Mouse (Mus musculus): Measurements from ENCODE around the gene Gm20388. TPM values are rescaled to one million over a fixed set of nuclear protein-coding genes. Genes with fewer than 3 reads are reported as not detected.

Gene Gm20388
- total RNA-seq, 2 experiments from 2014 or later, result not detected

- DNase-seq (ENCODE audit: low spot score in 2 of 2), result peak in 1 of 2 experiments; percentile 22
These were observed 2665.3 kb downstream of the Gm20388 start for GRCm38 (mm10) chr8:122575735-122576647.

GRCm38 (mm10) chr8:122576648-122577022 lies 2666.0 kb downstream of the Gm20388 start, which contains the start of gene Aprt:
Aprt (minus strand) TSS chr8:122576909.
- DNase-seq (ENCODE audit: low spot score in 2 of 2), result peak; percentile 85 to 95

GRCm38 (mm10) chr8:122577116-122577515 lies 2666.5 kb downstream of the Gm20388 start:
- DNase-seq (ENCODE audit: low spot score in 2 of 2), result no peak

- DNase-seq (ENCODE audit: low spot score in 2 of 2), result no peak
These were observed 2668.6 kb downstream of the Gm20388 start for GRCm38 (mm10) chr8:122579196-122579595.

- no peak for DNase-seq (ENCODE audit: low spot score in 2 of 2)
These were observed 2670.3 kb downstream of the Gm20388 start for GRCm38 (mm10) chr8:122580926-122581325.

DNA sequence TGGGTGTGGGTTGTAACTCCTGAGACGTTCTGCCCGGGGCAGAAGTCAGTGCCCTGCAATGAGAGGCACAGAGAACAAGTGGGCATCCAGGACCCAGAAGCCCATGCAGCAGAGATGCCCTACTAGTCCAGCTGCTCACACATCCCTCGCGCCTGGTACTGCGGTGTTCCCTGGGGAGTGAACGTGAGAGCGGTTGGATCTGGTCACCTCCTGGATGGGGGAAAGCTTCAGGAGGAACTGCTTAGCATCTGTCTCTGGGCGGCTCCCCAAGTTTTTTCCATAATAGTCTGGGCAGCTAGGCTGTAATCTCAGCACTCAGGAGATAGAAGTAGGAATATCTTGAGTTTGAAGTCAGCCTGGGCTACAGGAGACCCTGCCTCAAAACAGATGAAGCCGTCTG lies 2674.3 kb downstream of the Gm20388 start:
- DNase-seq (ENCODE audit: low spot score in 2 of 2), result no peak

- no peak for DNase-seq (ENCODE audit: low spot score in 2 of 2)
These were observed 2674.8 kb downstream of the Gm20388 start for GRCm38 (mm10) chr8:122585411-122585891.

GRCm38 (mm10) chr8:122586171-122586570 lies 2675.5 kb downstream of the Gm20388 start:
- no peak for DNase-seq (ENCODE audit: low spot score in 2 of 2)

- no peak for DNase-seq (ENCODE audit: low spot score in 2 of 2)
These were observed 2676.1 kb downstream of the Gm20388 start for GRCm38 (mm10) chr8:122586749-122587148.

GRCm38 (mm10) chr8:122593240-122593639 lies 2682.6 kb downstream of the Gm20388 start:
- no peak for DNase-seq (ENCODE audit: low spot score in 2 of 2)

GRCm38 (mm10) chr8:122593783-122594507 lies 2683.3 kb downstream of the Gm20388 start:
- no peak for DNase-seq (ENCODE audit: low spot score in 2 of 2)

- no peak for DNase-seq (ENCODE audit: low spot score in 2 of 2)
These were observed 2685.4 kb downstream of the Gm20388 start for GRCm38 (mm10) chr8:122596031-122596430.

DNA sequence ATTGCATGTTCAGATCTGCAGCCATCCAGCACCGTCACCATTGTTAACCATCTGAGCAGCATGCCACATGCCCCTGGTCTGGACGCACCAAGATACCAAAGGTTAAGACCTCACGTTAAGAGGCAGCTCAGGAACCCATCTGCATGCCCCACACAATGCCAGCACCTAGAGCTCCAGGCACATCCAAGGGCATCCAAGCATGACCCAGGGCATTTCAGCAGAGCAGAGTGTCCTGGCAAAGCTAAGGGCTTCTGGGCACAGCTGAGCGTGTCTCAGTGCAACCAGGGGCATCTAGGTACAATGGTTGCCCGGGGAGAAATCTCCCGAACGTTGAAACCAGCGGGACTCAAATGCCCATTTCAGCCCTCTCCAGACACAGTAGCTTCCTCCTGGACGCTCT lies 2690.0 kb downstream of the Gm20388 start:
- no peak for DNase-seq (ENCODE audit: low spot score in 2 of 2)

DNA sequence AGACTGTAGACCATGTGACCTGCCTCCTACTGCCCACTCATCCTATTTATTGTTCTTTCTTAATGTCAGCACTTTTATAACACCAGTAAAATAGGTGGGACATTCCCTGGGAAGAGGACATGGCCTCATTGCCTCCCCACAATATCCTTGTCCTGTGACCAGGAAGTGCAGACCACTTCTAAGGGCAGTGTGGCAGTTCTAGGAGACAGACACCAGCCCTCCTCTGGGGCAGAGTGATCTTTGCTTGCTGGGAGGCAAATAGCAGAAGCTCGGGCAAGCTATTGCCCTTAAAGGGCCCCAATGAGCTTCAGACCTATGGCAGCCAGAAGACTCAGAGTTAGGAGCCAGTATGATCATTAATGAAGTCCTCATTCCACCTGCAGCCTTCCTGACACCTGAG lies 2694.0 kb downstream of the Gm20388 start:
- DNase-seq (ENCODE audit: low spot score in 2 of 2), result no peak

DNA sequence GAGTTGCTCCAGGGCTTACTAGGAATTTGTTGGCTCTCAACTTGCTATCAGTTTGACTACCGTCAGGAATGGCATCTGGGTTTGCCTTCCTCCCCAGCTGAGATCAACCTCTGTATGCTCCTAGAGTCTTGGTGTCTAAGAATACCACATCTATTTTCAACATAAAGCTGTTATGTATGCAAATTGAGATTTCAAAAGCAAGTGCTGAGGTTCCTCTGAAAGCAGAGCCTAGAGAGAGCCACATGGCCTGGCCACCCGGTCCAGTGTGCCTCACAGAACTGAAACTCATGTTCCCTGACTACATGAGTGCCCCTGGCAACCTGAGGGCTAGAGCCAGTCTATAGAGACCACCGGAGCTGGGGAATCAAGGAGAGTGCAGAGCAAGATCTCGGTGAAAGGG lies 2694.7 kb downstream of the Gm20388 start:
- DNase-seq (ENCODE audit: low spot score in 2 of 2), result no peak

GRCm38 (mm10) chr8:122606810-122607209 lies 2696.2 kb downstream of the Gm20388 start:
- no peak for DNase-seq (ENCODE audit: low spot score in 2 of 2)

GRCm38 (mm10) chr8:122610209-122610608 lies 2699.6 kb downstream of the Gm20388 start:
- DNase-seq (ENCODE audit: low spot score in 2 of 2), result no peak

DNA sequence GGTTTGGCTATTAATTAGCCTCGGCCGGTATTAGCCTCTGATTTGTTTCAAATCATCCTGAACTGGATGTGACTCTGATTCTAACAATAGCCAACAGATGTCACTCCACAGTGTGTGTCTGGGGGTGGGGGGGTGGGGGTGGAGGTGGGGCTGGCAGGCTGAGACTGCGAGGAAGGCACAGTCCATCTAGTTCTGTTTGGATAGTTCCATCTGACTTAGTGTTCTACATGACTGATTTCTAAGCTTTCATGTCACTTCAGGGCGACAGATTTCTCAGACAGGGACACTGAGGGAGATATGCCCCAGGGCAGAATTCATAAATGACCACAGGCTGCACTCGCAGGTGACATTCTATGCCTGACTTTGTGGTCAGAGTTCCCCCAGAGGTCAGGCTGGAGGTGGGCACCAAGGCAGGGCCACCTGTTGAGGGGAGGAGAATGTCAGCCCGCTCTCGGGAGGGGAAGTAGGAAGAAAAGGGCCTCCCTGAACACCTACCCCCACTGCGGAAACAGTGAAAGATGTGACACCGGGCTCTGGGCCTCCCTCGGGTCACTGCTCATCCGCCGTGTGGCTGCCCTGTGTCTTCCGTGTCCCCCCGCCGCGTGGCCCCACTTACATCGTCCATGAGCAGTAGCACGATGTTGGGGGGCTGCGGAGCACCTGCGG lies 2700.1 kb downstream of the Gm20388 start:
- no peak for DNase-seq (ENCODE audit: low spot score in 2 of 2)

DNA sequence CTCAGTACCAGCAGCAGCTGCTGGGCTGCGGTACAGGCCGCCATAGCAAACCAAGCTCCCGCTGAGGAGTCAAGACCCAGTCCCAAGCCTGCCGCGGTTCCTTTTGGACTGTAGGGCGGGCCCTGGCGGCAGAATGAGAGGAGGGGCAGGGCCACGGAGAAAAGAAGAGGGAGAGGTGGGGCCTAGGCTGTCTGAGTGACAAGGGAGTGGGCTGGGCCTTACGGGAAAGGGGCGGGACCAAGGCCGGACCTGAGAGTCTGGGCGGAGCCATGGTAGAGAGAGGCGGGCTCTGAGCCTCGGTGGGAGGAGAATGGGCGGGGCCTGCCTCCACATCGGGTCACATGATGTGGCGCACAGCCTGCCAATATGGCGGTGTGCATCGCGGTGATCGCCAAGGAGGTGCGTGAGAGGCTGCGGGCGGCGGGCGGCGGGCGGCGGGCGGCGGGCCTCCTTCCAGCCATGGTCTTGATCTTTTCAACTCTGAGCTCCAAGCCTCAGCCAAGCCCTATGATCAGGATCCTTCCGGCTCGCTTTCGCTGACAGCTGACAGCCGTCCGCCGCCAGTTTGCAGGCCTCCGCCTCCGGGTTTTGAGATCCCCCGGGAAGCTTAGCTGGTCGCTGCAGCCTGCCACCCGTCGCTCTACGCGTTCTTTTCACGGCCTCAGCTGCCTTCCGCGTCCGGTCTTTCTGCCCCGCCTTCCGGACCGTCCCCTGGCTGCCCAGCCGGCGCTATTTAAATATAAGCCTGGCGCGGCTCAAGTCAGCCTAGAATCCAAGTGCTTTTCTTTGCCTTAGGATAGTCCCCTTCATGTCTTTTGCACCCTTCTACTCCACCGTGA lies 2700.9 kb downstream of the Gm20388 start, which contains the start of the genes Galns and Trappc2l:
Galns (minus strand) TSS at position 169 of the 839 bp plus-strand sequence.
Trappc2l (plus strand) TSS at position 346 of the 839 bp plus-strand sequence.
- peak; percentile 89 to 96 for DNase-seq (ENCODE audit: low spot score in 2 of 2)

GRCm38 (mm10) chr8:122616181-122616905 lies 2705.7 kb downstream of the Gm20388 start:
- DNase-seq (ENCODE audit: low spot score in 2 of 2), result no peak
